Mouse (Mus musculus): ENCODE data around the gene Hist1h2ac.

DNA sequence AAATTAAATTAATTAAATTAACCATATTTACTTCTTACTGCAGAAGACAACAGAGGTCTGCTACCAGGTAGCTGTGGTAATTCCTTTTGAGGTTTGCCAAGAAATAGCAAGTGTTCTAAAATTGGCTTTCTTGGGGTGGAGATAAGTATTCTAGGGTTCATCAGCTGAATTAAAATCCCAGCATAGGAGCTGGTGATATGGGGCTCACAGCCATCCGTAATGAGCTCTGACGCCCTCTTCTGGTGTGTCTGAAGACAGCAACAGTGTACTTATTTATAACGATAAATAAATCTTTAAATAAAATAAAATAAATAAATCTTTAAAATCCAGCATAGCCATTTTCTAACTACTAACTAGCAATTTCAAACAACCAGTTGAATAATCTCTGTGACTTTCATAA is 16.0 kb upstream of the Hist1h2ac start:
- TF ChIP-seq CTCF (IDR thresholded peaks at IDR 0.05; ENCODE audit: control insufficient read depth, insufficient read depth, insufficient replicate concordance, low read depth, low read length) = no peak
- TF ChIP-seq POLR2A (IDR thresholded peaks at IDR 0.05; ENCODE audit: control insufficient read depth, low read depth, low read length) = no peak

Measured in testis, adult 2 months (tissue).